Mouse (Mus musculus) lung, postnatal 4 days (tissue): ENCODE measurements around the gene Aldh1a1.
"Not testable (repeated sequence)": the region's sequence is repeated elsewhere in the genome, so short reads cannot be mapped to it uniquely, and the experiment has no call there.

Experiments
- DNase-seq, 2 experiments: peaks; one replicate each; pipeline ENCODE4 v3.0.0; 2021

Aldh1a1 gene

DNA sequence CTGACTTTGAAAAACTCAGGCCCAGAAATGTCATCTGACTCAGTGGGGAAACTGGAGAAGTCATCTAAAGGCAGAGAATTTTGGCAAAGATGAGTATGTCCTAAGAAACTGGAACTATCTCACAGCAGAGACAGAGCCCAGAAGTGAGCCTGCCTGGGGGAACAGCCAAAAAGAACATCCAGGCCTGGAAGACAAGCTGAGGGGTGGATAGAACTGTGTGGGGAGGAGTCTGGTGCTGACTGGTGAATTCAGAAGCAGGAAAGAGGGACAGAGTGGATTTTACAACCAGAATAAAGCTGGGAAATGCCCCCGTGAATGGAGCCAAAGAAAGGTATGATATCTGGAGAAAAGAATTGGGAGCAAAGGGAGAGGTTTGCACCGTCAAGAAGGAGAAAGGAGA lies at the start of gene Aldh1a1:
Aldh1a1 (plus strand) TSS at position 225 of the 400 bp plus-strand sequence.
- peak in 1 of 2 experiments; percentile 30 for DNase-seq

DNA sequence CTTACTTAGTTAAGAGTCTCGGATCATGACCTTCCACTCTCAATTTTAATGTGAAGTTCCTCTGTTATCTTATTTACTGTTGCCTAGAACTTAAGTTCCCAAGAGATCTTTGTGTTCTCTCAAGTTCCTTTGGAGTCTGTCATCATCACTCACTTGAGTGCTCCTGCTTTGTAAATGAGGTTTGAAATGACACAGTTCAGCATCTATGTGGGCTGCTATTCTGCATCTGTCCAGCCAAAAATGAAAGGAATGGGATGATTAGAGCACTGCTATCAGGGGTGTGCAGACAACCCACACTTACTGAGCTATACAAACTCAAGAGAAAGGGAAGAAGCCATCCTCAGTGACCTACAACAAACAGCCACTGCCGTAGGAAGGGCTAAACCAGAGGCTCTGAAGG lies 44.7 kb upstream of the Aldh1a1 start:
- no peak for DNase-seq

DNA sequence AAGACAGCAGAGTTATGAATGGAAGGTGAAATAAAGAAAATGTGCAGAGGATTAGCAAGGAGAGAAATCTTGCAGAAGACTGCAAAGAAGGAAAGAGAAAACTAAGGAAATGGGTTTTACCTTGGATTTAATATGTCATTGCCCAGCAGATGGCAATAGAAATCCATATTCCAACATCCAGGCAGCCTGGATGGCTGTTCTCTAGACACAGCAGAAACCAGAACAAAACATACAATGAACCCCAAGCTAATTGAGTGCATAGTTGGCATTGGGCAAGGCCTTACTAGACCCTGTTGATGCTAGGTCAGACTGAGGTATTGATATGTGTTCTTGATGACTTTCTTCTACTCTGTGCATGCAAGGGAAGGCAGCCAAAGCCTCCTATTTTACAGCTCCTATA lies 43.0 kb upstream of the Aldh1a1 start:
- peak in 1 of 2 experiments; percentile 16 for DNase-seq

DNA sequence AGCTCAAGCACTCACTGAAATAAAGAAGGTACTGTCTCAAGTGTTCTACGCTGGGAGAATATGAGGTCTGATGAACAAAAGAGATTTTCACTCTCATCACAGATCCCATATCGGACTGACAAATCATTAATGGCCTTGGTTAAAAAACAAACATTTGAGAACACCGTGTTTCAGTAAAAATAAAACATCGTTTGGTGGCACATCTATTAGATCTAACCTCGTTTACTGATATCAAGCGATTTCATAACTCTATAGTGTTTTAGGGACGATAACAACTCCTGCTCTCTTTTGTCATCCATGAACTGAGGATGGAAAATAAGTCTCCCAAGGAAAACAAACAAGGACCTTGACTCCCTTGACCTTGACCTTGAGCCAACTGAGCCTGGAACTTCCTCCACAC lies 41.5 kb upstream of the Aldh1a1 start:
- no peak for DNase-seq

DNA sequence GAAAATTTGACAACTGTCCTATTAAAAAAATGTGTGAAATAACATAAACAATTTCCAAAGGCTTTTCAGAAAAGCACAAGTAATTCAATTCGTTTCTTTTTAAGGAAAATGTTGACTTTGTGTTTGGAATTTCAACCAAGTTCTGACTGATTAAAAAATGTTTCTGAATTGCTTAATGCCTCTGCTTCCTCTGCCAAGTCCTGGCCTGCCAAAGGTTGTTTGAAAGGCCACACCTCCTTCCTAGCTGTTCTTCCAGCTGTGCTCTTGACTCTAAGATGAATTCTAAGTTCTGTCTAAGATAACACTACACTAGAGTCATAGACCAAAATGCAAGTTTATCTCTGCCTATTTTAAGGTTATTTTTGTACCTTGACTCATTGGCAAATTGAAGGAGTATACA lies 8.0 kb upstream of the Aldh1a1 start:
- DNase-seq, result peak; percentile 15 to 58

GRCm38 (mm10) chr19:20491950-20492349 lies 565 bp upstream of the Aldh1a1 start:
- DNase-seq, result no peak

- no peak for DNase-seq
Measured at GRCm38 (mm10) chr19:20496476-20496875, 4.0 kb downstream of the Aldh1a1 start.

GRCm38 (mm10) chr19:20505359-20505758 lies 12.8 kb downstream of the Aldh1a1 start:
- no peak for DNase-seq

DNA sequence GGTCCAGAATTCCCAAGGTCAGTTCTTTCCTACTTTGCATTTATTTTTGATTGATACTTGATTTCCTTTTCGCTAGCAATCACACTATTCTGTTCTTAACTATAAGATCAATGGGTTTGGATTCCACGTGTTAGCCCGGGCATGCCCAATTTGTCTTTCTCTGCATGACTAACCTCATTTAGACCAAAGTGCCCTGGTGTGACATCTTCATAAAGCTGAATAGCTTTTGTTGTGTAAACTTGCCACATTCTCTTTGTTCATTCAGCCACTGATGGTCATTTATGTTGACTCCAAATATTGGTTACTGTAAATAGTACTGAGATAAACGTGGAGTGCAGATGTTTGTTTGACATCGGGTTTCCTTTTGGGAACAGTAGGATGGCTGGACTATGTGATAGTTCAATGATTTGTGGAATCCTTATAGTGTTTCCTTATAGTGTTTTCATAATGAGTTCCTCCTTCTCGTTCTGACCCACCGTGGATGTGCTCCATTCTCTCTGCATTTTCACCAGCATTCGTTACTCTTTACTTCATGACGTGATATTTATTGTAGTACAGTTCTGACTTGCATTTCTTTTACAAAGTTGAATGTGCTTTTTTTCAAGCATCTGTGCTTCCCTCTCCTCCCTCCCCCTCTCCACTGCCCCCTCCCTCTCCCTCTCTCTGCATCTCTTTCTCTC lies 14.6 kb downstream of the Aldh1a1 start:
- DNase-seq, result no peak

DNA sequence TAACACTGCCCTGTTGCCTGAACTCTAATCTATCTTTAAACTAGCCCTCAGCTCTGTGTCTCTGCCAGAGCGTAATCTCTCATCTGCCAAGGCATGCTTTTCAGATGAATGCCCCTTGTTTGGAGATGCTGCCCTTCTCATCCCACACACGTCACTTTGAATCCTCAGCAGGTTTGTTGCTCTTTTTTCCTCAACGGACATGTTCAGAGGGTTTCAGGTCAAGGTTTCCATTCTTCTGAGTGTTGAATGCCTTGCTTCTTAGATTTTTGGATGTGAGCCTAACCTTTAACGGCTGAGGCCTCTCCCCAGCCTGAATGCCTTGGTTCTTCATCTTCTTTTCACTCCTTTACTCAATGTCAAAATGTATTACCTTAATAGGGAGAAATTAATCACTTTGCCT lies 16.1 kb downstream of the Aldh1a1 start:
- no peak for DNase-seq

DNA sequence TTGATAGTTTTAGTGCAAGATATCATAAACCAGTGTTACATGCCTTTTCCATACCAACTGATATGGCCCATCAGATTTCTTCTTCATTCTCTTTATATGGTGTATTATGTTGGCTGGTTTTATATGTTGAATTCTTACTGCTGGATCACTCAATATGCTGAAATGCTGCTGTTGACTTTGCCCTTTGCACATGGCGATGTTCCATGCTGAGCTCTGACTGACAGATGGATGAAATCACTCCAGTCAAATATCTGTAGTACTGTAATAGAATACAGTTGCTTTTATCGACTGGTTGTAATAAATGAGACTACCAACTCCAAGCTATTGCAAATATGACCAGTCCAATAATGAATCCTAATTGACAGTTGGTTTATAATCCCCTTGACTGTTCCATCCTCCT lies 19.5 kb downstream of the Aldh1a1 start:
- DNase-seq, result no peak

DNA sequence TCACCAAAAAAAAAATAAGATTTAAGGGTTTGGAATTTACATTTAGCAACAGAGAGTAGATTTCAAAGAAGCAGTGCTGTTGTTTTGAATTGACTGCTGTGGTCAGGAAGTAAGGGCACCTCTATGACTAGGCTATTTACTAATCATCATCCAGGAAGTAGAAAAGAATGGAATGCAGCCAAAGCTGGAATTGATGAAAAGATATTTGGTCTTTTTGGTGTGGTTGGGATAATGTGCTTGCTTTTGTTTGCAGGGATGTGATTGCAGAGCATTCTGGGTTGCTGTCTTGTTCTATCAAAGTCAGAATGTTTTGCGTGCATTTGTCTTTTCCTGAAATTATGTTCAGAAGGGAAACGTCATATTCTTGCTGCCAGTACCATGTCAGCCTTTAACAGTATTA lies 20.7 kb downstream of the Aldh1a1 start:
- DNase-seq, result no peak

DNA sequence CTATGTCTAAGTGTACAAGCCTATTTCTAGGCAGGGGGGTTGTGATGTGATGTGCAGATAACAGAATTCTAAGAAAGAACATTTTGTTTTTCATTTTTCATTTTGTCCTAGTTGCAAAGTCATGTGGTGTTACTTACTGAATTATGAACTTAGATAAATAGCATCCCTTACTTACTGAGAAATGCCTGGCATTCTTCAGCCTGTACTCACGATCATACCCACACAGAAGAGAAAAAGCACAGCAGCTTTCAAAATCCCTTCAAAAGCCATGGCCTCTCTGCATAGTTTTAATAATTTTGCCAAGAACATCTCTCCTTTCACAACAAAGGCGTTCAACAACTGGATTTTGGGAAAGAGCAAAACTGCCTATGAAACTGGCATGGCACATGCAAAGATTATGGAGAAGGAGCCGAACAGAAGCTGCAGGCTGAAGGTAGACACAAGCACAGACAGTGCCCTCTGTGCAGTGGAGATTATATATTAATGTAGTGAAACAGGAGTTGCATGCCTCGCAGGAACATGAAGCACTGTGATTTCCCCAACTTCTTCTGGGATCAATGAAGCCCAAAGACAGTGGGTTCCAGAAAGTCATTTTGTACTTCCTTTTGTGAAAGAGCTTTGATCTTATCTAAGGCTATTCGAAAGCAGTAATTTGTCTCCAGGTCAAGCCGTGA lies 21.3 kb downstream of the Aldh1a1 start:
- DNase-seq, result no peak

DNA sequence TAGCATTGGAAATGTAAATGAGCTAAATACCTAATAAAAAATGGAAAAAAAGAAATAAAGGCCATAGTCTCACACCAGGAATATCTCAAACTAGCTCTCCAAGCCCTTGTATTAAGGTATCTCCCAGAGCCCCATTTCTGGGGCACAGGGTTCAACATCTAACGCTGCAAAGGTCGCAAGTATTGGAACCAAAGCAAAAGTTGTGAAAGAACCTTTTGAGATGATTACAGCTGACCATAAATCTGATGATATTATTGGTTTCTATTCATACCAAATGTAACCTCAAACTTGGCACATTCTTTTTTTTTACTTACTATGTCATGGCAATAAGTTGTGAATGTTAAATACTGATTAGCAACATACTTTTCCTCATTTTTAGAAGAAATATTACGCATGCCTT lies 24.0 kb downstream of the Aldh1a1 start:
- DNase-seq, result no peak

DNA sequence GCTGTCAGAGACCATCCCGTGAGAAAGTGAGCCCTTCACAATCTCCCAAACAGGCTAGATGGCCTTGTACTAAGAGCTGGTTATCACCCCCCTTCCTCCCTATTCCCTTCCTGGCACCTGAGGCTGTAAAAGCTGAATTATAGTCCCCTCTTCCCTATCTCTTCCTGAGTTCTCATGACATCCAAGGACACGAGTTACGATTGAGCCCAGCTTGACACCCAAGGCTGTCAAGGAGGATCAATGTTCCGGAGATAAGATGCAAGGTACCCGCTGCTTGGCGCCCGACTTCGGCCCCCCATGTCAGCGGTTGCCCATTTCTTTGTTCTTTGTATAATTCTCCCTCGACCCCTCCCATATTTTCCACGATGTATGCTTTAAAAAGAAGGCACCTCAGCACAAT lies 36.6 kb downstream of the Aldh1a1 start:
- DNase-seq, result not testable (repeated sequence)

DNA sequence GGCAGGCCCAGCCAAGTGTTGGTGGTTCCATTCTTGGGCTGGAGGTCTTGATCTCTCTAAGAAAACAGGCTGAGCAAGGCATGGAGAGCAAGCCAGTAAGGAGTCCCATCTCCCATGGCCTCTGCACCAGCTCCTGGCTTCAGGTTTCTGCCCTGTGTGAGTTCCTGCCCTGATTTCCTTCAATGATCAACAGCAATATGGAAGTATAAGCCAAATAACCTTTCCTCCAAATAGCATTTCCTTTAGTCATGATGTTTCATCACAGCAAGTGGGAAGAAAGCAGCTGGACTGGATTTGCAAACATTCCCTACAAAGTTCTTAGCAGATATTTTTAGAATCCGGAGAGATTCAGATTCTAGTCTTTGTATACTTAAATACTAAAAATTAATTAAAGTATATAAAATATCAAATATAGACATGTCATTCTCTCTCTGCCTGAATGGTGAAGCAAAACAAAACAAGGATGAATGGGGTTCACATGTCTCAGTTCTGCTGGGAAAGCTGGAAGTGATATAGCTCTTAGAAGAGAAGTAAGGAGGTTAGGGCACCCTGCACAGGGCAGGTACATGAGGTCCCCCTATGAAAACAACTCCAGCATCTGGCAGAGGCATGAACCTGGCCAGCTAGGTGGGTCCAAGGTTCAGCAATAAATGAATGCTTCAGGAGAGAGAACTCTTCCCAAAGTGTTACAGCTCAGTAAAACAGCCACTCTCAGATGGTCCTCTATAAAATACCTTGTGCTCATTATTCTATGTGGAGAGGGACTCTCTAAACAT lies 37.6 kb downstream of the Aldh1a1 start:
- peak in 1 of 2 experiments; percentile 23 for DNase-seq

GRCm38 (mm10) chr19:20536538-20536937 lies 44.0 kb downstream of the Aldh1a1 start:
- no peak for DNase-seq

DNA sequence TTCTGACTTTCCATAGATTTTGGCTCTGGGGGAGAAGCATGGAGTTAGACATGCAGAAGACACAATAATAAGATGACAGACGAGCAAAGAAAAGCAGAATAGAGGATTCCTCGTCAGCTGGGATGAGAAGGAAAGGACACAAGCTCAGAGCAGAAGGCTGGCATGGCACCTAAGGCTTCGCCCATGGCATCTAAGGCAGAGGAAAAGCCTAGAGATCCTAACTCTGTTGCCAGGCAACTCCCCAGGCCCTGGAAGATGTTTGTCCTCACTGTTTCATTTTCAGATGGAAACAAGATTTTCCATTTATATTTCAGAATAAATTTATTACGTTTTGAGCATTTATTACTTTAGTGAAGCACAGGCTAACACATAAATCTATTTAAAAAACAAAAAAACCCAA lies 48.5 kb downstream of the Aldh1a1 start:
- no peak for DNase-seq

- no peak for DNase-seq
Measured at GRCm38 (mm10) chr19:20541924-20542323, 49.4 kb downstream of the Aldh1a1 start.

DNA sequence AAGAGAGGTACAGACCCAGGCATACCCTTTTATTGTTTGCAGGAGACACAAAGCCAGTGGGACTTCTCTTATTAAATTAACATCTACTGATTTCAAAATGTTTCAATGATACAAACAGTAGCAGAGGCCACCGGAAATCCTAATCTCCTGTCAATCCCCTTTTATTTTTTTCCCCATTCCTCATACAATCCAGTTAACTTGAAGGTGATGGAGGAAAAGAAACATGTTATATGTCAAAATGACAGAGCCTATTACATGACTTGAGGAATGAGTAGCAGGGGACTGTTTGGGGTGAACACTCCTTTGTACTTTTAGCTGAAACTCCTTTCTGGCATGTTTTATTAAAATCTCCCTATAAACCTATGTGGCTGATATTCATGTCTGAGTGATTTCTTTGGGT lies 51.3 kb downstream of the Aldh1a1 start:
- no peak for DNase-seq

- no peak for DNase-seq
Measured at GRCm38 (mm10) chr19:20544941-20545340, 52.4 kb downstream of the Aldh1a1 start.

GRCm38 (mm10) chr19:20547025-20547424 lies 54.5 kb downstream of the Aldh1a1 start:
- DNase-seq, result no peak

DNA sequence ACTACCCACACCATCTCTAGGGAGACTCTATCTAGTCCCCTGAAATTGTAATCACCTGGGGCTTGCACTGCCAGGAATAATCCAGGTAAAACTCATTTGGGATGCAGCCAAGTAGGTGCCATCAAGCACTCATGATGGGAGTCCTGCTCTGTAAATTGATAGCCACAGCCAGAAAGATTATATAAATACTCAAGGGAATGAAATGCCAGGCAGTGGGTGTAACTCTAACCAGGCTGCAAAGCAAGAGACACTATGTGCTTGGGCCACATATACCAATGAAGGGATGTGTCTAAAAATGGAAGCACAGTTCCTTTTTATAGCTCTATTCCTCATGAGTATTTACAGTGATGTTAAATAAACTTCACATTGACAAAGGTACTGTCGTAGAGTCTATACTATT lies 56.9 kb downstream of the Aldh1a1 start:
- DNase-seq, result no peak

DNA sequence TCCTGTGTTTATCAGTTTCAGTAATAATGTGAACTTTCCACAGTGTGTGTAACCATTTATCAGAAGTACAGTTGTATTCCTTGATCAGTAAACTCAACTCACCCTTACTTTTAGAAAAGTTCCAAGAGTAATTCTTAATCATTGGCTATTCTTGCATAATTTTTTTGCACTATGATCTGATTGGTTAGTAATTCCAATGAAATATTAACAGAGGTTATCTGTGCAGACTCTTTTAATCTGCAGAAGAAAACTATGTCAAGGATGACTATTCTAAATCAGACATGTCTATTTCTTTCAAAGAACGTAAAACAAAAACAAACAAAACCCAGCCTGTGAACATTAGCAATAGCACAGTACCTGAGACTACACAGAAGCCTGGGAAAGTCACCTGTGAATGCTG lies 62.9 kb downstream of the Aldh1a1 start:
- DNase-seq, result no peak
